9 mouse cellular contexts compared by ENCODE assay signal in the genomic region with DNA sequence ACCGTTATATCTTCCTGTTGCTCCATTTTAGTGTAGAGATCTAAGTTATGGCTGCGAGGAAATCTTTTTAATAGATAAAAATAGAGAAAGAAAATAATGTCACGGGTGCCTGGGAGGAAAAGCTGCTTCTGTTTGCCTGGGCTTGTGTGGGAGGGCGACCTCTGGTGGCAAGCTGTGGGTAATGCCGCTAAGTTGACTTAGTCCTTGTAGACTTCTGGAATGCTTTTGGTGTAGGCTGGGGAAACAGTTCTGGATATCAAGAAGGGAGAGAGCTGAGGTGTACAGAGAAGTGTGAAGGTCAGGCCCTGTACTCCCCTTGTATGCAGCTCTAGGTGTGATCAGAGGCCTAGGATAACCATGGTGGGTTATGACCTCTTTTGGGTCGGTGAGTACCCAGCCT.
A peak's percentile ranks its signal among the peaks of the same experiment; 100 is the strongest.
DNase-seq lines count a peak whose midpoint lies in the region; ATAC-seq lines count a peak whose summit lies in the region.
"Had no signal": no experiment of that assay in that cellular context is flagged by ENCODE, and none has a peak within 500 bp of the region (broad histone marks: within the 10 kb centered on the region; RNA-seq: fewer than 3 reads in every experiment).

No protein-coding gene starts in this region.

- no peak overlapping the region for H3K4me3 ChIP-seq in hindbrain, embryonic 12.5 days
- H3K4me3 ChIP-seq: megakaryocyte, embryonic 14.5 days had no signal

- H3K27me3 ChIP-seq in hindbrain, embryonic 12.5 days, result peaks cover 7% of the 10 kb centered on the region

- no peaks in the 10 kb centered on the region for H3K9me3 ChIP-seq in hindbrain, embryonic 12.5 days (replicated peaks)
- H3K9me3 ChIP-seq: megakaryocyte, embryonic 14.5 days had no signal

- 17% methylated on average over 6 of the region's 6 CpGs for WGBS in hindbrain, embryonic 12.5 days

- ATAC-seq in hindbrain, embryonic 12.5 days (ENCODE audit: low FRiP score), result 0 out of 2 replicates have a peak, but pooled peaks have one; percentile 27

- DNase-seq in MN1 (ENCODE audit: low spot score), result peak; percentile 74
- peak; percentile 68 to 79 for DNase-seq in cerebellum, adult 18-20 months
- peak; percentile 57 to 95 for DNase-seq in frontal cortex, adult 2 months (ENCODE audit: extremely low spot score in 1 of 2, low spot score in 1 of 2)
- peak; percentile 93 to 94 for DNase-seq in layer of hippocampus, postnatal 10 days (ENCODE audit: low spot score in 2 of 2)
- peak; percentile 92 for DNase-seq in lung, postnatal 36 days
- DNase-seq in retina, postnatal 7 days (ENCODE audit: low read depth, low spot score), result peak; percentile 53
- peak; percentile 73 to 79 for DNase-seq in urinary bladder, adult 18-20 months (ENCODE audit: low spot score in 2 of 2)

- H3K9ac ChIP-seq in hindbrain, embryonic 12.5 days, result no peak overlapping the region

- peak overlapping the region; percentile 38 for H3K4me2 ChIP-seq in hindbrain, embryonic 12.5 days (replicated peaks)

- peak overlapping the region; percentile 72 for H3K27ac ChIP-seq in hindbrain, embryonic 12.5 days

- no peaks in the 10 kb centered on the region for H3K36me3 ChIP-seq in hindbrain, embryonic 12.5 days

- peaks cover 33% of the 10 kb centered on the region for H3K4me1 ChIP-seq in hindbrain, embryonic 12.5 days
- H3K4me1 ChIP-seq: megakaryocyte, embryonic 14.5 days had no signal
